Mouse (Mus musculus) MEL-GATA-1-ER (cell line): ENCODE results near the gene Adcy4.

ENCODE experiments used
- DNase-seq: peaks from one replicate; pipeline ENCODE4 v3.0.0-alpha.2; 2012; ENCODE audit warnings: low read depth; ENCODE audit errors: extremely low read depth

The Adcy4 gene

DNA sequence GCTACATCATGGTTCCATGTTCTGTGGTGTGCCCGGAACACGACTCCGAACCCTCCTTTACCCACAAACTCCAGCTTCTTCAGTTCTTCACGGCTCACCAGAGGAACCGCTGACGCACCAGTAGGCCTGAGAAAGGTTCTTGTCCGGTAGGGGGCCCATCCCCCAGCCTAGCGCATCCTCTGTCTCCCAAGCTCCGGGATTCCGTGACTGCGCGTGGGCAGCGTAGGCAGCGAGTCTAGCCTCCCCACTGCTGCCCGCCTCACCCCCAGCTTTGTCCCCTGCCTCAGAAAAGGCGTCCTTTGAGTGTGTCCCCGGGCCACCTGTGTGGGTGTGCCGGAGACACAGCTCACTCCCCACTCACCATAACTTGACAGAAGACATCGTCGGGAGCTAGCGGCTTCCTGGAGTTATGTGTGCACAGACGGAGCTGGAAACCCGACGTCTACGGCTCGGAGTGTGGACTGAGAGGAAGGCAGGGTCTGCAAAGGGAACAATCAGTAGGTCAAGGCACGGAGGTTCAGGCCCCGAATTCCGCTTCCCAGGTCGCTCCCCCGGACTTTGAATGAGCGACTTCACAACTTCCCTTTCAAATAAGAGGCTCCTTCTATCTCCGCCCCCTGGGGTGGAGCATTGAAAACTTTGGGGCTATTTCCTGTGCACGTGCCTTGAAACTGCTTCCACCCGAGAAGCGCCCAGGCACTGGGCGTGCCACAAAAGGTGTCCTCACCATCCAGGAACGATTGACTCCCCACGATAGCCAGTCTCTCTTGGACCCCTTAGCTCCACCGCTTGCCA is 4.6 kb upstream of the Adcy4 start, which contains the start of gene Ripk3:
Ripk3 (minus strand) TSS at position 610 of the 795 bp plus-strand sequence.
- peak; percentile 88 for DNase-seq

DNA sequence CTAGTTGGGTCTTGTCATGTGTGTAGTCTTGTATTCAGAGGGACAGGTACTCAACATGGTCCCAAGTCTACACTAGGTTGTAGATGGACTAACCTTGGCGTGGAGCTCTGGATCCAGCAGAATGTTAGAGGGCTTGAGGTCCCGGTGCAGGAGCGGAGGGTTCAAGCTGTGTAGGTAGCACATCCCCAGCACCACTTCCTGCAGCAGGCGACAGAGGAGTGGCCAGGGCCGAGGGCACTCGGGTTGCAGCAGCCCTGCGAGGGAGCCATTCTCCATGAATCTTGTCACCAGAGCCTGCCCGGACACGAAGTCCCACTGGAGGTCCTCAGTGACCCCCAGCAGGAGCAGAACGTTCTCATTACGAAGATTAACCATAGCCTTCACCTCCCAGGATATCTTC is 3.8 kb upstream of the Adcy4 start:
- no peak for DNase-seq

DNA sequence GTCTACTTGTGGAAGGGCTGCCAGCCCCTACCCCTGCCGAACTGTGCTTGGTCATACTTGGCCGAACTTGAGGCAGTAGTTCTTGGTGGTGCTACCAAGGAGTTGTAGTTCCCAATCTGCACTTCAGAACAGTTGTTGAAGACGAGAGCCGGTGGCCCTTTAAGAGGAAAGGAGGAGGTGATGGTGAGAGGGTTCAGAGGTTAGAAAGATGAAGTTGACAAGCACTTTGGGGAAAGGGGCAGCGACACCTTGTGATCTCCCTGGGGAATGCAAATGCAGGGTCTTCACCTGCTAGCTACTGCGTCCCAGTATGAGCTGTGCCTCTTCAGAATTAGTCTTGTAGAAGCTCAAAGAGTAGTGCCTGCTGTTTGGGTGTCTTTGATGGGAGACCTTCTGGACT is 1.3 kb upstream of the Adcy4 start:
- DNase-seq, result no peak

DNA sequence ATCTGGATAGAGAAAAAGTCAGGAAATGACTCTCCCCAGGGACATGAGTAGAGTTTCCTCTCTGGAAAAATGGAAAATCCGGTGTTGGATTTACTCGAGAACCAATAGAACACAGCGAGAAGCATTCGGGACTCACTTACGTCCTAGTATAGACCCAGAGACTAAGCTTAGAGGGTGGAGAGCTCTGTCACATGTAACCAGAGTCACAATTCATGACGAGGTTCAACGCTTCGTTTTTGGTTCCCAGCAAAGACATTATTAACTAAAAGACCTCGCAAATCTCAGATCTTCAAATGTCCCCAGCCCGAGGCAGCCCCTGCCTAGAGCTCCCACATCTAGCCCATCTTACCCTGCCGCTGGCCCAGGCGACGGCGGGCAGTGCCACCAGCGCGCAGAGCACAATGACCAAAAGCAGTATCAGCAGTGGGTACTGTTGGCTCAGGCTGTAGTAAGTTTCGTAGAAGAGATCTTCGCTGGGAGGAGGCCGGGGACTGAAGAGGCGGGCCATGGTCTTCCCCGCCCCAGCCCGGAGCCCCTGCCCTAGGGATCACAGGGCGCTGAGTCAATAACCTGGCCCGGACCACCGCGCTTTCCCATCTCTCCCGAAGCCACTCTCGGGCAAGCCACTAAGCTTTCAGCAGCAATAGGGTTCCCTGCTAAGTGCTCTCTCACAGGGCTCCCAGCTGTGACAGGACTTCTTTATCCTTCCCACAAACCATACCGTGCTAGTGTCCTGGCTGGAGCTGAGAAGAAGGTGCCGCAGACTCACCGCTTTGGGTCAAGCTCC is 531 bp downstream of the Adcy4 start:
- no peak for DNase-seq

DNA sequence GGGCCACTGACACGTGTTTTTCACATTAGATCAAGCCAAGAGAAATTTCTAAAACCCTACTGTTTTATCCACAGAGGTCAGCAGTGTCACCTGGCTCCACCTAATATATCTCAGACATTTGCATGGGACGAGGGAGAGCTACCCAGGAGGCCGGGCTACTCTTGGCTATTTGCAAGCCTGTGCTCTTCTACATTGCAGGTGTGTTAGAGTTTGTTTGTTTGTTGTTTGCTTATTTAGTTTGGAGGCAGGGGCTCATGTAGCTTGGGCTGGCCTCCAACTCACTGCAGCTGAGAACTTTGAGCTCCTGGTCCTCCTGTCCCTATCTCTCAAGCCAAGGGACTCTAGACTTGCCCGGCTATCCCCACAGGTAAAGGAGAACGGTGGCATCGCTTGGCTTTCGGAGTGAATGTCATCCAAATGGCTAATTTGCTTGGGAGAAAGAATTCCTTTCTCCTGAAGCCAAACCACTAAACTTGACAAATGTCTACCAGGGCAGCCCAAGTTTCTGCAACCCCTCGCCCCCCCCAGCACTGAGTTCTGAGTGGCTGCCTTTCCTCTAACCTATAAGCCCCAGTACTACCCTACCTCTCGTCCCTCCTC is 1.4 kb downstream of the Adcy4 start:
- no peak for DNase-seq

DNA sequence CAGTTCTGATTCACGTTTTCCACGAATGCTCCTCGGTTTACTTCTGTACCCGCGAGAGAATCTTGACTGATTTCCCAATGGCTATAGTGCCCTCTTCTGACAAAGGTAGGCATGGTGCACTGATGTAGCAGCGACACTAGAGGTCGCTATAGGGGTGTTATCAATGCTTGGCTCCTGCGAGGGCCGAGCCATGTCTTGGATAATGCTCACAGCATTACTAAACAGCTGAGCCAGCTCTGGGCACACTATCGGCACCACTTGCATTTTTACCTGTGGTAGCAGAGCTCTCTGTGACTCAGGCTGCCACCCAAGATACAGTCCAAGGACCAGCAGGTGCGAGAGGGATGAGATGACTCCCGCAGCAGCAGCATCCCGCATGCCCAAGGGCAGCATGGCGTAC is 2.6 kb downstream of the Adcy4 start:
- no peak for DNase-seq

DNA sequence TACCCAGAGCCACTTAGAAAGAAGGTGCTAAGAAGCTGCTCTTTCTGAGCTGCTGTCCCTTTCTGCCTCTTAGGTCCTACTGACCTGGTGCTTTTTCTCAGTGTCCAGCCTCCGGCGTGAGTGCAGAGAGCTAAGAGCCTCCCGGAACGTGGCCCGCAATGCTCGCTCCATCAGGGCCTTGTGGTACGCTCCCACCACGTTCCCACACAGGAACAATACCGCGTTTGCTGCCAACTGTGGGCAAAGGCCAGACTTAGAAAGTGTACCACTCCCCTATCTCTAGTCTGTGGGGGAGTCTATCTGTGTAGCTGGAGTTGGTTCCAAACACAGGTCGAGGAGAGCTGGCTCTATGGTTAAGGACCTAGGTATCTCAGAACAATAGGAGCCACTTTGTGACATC is 3.2 kb downstream of the Adcy4 start:
- no peak for DNase-seq

DNA sequence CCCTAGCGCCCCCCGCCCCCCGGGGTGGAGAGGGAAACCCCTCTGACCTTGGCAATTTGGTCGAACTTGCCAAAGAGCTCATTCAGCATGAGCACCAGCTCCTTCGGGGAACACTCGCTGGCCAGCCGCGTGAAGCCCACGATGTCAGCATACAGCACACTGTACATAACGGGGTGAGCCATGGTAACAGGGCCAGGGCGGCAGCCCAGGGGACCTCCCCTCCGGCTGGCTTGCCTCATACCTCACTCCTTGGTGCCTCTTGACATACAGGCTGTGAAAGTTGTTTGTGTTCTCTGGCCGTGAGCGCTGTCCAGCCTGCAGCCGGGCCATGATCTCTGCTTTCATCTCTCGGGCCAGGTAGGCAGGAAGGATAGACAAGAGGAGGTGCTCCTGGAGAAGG is 4.2 kb downstream of the Adcy4 start:
- no peak for DNase-seq

DNA sequence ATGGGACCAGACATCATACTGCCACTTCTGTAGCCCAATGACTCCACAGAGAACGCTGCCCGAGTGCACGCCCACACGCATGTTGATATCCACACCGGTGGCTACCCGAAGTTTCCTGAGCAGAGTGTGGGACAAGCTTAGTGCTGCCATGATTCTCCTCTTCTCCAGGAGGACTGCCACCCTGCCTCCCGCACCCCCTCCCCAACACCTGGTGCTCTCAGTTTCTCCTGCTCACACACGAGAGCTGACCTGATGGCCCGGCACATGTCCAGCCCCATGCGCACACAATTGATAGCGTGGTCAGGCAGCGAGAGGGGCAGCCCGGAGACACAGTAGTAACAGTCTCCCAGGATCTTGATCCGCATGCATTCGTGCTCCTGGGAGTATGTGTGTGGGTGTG is 5.2 kb downstream of the Adcy4 start:
- no peak for DNase-seq

DNA sequence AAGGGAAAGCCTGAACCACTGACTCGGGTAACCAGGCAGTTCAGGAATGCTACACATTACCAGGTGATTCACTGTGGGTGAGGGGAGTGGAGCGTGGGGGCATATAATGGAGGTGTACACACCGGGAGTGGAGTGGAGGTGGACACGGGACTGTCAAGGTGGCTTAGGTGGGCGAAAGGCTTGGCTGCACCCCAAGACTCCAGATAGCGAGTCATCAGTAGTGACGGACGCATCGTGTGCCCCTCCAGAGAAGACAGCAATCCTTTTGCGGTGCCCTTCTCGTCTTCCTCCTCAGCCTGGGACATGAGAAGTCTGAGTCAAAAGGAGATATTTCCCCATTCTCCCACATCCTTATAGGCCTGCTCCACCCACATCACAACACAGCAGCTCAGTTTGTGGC is 6.1 kb downstream of the Adcy4 start:
- DNase-seq, result no peak

DNA sequence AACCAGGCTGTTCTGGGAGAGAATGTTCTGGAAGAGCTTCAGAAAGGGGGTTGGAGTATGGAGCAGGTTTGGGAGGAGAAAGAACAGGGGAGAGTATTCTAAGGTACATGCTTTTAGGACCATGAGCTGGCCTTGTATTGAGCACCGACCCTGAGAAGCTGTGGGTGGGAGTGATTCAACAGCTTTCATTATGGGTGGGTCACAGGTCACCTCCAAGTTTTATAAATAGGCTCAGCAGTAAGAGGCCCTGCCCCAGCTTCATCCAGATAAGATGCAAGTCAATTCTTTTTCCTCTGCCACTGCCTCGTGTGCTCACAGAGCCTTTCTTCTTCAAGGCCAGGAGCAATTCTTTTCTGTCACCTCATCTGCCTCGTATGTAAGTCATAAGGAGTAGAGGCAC is 6.7 kb downstream of the Adcy4 start:
- no peak for DNase-seq

DNA sequence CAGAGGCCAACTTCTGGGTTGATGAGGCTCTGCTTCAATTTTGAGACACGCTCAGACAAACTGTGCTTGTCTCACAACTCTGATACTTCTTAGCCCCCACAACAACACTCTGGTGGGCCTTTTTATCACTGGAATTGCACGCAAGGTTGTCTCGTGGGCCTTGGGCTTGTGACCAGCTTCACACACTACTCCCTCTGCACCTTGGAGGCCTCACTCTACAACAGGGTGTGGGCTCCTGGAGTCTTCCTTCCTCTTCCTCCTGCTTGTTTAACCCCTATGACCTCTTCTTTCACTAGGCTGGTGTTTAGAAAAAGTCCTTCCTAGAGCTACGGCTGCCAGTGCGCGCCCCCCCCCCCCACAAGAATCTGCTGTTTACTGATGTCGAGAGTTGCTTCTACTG is 7.2 kb downstream of the Adcy4 start:
- DNase-seq, result no peak

DNA sequence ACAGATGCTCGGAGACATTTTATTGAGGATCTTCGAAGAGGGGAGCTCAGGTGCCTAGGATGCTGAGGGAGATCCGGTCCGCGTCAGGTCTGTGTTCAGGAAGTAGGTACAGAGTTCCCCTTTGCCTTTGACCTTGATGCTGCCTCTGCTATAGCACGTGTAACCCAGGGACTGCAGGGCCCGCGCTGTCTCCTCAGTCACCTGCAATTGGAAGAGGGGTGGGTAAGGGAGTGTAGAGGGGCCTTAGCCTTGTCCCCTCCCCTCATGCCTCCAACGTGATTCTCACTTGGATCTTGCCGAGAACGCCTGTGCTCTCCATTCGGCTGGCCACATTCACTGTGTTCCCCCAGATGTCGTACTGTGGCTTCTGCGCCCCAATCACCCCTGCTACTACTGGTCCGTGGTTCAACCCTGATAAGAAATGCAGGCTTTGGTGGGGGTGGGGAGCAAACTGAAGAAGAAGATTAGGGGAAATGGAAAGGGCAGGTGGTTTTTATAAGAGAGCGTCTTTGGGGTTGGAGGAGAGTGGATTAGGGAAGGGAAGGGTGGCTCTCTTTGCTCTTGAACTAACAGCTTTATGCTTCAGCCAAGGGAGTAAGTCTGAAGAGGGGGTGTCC is 14.7 kb downstream of the Adcy4 start:
- DNase-seq, result peak; percentile 89

DNA sequence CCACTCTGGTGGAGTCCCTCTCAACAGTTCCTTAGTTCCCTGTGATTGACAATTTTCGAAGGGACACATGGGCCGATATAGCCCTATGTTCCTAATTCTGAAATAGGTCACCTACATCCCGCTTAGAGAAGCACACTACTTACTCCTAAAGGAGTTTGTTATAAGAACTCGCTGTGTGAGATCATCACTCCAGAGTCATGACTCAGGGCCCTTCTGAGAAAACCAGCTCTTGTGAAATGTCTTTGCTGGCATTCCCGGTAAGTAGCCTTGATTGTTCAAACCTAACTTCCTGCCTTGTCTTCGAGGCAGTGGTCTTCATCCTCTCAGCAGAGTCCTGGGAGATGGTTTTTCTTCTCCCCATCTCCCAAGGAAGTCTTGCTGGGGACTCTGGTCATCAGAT is 15.3 kb downstream of the Adcy4 start:
- DNase-seq, result no peak

DNA sequence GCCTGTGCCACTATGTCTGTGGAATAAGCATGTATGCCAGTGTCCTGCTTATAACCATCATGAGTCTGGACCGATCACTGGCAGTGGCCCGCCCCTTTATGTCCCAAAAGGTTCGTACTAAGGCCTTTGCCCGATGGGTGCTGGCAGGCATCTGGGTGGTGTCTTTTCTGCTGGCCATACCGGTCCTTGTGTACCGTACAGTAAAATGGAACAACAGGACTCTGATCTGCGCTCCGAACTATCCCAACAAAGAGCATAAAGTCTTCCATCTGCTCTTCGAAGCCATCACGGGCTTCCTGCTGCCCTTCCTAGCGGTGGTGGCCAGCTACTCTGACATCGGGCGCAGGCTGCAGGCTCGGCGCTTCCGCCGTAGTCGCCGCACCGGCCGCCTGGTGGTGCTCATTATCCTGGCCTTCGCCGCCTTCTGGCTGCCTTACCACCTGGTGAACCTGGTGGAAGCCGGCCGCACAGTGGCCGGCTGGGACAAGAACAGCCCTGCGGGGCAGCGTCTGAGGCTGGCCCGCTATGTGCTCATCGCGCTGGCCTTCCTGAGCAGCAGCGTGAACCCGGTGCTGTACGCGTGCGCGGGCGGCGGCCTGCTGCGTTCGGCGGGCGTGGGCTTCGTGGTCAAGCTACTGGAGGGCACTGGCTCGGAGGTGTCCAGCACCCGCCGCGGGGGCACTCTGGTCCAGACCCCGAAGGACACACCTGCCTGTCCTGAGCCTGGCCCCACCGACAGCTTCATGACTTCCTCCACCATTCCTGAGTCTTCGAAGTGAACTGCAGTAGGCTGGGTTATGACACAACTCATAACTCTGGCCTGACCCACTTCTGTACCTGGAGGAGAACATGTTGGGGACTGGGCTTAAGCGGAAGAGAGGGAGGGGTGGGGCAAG is 16.1 kb downstream of the Adcy4 start:
- no peak for DNase-seq

DNA sequence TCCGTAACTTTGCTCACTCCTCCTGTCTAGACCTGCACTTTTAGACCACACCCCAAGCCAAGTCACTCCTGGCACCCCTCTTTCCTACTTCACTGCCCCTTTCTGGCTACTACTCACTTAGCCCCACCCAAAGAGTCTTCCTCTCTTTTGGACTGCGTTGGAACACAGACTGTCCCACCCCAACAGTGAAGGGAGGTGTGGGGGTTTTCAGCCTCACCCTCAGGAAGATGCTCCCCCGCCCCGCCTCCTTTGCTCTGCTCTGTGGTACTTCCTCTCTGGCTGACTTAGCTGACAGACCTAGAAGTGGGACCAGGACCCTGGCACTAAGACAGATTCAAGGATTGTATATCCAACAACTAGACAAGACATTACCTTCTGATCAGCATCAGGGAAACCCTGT is 18.2 kb downstream of the Adcy4 start, which contains the start of gene Ltb4r1:
Ltb4r1 (plus strand) TSS at position 267 of the 400 bp plus-strand sequence.
- peak; percentile 46 for DNase-seq

DNA sequence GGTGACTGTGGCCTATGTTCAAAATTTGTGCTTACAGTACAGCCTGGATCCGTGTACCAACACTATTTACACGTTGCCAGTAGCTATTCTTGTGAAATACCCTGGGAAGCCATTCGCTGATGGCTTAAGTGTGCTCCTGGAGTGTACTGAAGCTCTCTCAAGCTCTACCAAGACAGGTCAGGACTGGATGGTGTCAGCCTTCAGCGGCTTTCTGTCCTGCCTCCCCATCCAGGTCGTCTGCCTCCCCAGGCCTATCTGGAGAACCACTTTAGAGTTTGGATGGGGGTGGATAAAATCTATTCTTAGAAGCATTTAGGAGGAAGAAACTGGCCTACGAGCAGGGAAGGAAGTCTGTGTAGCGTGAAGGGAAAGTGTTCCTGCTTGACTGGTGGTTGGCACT is 20.7 kb downstream of the Adcy4 start:
- DNase-seq, result peak; percentile 35

DNA sequence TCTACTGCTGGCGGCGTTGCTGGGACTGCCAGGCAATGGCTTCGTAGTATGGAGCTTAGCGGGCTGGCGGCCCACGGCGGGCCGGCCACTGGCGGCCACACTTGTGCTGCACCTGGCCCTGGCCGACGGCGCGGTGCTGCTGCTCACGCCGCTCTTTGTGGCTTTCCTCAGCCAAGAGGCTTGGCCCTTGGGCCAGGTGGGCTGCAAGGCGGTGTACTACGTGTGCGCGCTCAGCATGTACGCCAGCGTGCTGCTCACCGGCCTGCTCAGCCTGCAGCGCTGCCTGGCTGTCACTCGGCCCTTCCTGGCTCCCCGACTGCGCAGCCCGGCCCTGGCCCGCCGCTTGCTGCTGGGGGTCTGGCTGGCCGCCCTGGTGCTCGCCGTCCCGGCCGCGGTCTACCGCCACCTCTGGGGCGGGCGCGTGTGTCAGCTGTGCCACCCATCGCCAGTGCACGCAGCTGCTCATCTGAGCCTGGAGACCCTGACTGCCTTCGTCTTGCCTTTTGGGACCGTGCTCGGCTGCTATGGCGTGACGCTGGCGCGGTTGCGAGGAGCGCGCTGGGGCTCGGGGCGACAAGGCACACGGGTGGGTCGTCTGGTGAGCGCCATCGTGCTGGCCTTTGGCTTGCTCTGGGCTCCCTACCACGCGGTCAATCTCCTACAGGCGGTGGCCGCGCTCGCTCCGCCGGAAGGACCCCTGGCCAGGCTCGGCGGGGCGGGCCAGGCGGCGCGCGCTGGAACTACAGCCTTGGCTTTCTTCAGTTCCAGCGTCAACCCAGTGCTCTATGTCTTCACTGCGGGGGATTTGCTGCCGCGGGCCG is 21.7 kb downstream of the Adcy4 start:
- no peak for DNase-seq

DNA sequence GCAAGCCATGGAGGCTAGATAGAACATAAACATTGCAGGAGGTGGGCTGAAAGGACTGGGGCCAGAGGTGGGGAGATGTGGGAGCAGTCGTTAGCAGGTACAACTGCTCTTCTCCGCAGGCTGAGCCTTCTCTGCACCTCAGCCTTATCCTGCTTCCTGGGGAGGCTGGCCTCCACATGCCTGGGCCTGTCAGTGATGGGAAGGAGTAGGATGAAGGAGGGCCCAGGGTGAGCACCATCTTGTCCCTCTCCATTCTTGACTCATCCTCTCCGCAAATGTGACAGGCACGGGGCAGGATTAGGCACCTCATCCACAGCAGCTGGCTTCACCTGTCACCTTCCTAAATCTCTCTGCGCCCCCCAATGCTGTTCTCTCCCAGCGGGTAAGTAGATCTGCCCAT is 22.7 kb downstream of the Adcy4 start, which contains the start of gene Ltb4r2:
Ltb4r2 (plus strand) TSS at position 266 of the 400 bp plus-strand sequence.
- no peak for DNase-seq

DNA sequence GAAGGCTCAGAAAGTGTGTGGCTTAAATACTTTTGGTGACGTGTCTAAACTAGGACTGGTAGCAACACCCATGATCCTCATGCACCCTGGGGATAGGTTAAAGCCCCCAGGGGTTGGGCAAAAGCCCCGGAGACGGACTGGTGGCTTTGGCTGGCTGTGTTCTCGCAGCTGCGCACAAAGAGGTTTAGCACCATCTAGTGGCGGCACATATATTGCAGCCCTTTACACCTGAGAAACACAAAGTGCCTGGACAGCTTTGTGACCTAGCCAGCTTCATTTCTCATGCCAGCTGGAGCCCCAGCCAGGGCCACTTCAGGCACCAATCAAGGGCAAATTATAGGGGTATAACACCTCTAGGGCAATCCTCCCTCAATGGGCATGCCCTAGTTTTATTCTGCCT is 23.7 kb downstream of the Adcy4 start:
- DNase-seq, result peak; percentile 47
